Mouse (Mus musculus) thymus, postnatal 0 days (tissue): ENCODE measurements at regions not wholly inside any gene's neighbourhood (a gene's known extent, or its start where the extent isn't known, plus 50 kb on each side); places are given as distances from the start of the nearest gene placed in this dataset.
A peak's percentile ranks its signal among the peaks of the same experiment; 100 is the strongest.

ENCODE experiments used
- DNase-seq: peaks from one replicate; pipeline ENCODE4 v3.0.0-alpha.2; 2015; ENCODE audit warnings: low spot score

DNA sequence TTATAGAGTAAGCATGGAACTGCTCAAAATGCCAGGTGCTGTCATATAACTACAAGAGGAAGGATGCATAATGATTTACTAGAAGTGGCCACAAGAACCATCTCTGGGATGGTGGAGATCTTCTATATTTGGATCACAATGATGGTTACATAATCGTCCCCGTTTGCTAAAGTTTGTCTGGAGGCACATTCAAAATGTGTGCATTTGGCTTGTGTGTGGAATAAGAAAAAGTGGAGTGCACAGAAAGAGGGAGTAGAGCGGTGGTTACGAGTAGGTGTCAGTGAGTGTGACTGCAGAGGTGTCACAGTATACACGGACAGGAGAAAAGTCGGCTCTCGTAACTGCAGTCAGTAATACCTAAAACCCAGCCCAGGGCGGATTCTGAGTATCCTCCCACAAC lies 238.3 kb upstream of the Cnr1 start:
- DNase-seq, result no peak

GRCm38 (mm10) chr4:33687434-33687833 lies 237.0 kb upstream of the Cnr1 start:
- no peak for DNase-seq

- no peak for DNase-seq
These were observed 231.0 kb upstream of the Cnr1 start for GRCm38 (mm10) chr4:33693441-33693840.

DNA sequence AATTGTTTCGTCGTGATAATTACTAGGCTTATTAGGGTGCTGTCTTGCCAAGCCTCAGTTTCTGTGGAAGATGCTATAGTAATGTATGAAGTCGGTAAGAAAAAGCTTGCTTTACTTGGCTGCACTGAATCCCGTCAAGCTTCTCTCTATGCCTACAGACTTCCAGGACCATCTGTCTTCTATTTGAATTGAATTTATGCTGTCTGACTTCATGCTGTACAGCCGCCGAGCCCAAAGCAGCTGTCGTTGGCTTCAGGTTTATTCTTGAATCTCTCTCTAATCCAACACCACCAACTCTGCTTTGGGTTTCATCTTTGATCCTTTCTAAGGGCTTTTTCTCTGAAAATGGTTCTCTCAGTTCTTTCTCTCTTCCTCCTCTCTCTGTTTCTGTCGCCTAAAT lies 227.4 kb upstream of the Cnr1 start:
- DNase-seq, result no peak

DNA sequence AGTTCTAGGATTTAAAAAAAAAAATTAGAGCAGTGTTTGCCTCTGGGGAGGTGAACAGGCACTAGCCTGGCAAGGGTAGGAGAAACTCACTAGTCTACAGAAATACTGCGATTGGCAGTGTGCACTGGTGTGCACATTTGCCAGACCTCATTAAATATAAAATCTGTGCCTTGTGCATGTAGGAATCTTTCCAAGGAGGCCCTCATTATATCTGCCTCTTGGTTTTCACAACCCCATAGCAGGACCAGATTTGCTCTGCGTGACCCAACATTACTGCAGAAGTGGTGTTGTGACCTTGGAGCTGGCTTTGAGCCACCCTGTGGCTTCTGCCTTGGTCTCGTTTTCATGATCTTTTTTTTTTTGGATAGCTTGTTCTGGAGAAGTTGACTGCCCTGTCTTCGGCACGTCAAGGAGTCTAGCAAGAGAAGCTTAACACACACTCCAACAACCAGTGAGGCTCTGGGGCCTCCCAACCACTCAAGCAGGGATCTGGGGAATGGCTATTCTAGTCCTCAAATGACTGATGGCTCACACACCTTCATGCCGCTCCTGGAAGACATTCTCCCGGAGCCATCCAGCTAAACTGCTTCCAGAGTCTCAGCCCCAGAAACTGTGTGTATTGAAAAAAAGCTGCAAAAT lies 222.2 kb upstream of the Cnr1 start:
- DNase-seq, result no peak

DNA sequence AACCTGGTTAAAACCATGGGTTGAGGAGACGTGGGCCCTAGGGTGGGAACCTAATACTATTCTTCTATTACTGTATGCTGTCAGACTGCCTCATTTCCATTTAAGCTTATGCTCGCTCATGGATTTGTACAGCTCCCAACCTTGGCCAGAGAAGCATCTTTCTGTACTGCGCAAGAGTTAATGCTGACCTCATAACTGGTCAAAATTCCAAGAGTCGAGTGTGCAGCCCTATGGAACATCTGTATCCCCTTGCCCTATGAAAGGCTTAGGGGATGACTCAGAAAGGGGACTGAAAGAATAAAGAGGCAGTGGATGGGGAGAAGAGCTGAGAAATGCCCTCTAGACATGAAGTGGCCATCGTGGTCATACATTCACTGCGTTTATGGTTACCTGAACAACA lies 218.7 kb upstream of the Cnr1 start:
- no peak for DNase-seq

DNA sequence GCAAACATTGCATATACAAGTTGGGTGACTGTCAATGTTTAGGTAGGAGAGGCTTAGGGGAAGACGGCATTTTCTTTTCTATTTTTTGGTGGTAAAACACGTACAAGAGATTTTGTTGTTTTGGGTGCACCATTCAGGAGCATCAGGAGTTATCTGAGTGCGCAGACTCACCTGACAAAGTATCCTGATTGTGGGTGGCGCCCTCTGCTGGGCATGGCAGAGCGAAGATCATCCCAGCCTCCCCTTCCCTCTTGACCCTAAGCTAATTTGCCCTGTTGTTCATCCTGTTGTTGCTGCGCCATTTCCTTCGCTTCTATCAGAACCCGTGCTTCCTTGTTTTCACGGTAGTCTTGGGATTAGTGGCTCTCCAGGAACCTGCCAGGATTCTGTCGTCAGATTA lies 217.6 kb upstream of the Cnr1 start:
- DNase-seq, result peak; percentile 33

GRCm38 (mm10) chr4:33716475-33717117 lies 207.8 kb upstream of the Cnr1 start:
- no peak for DNase-seq

DNA sequence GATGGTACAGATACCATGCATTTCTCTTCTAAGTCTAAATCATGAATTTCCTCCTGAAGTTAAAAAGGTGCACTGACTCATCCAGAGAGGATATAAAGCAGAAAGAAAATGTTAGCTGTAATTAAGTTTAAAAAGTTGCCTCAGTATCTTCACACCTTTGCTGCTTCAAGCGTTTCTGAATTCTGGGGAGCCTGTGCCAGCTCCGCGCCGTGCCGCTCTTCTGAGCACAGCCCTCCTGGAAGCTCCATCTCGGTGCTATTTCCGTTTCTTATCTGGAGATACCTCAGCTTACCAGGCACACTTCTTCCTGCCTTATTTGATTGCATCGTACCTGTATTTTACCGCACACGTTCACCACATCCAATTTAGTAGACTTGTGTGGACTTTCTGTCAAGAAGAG lies 203.4 kb upstream of the Cnr1 start:
- DNase-seq, result no peak

- DNase-seq, result no peak
These were observed 202.4 kb upstream of the Cnr1 start for GRCm38 (mm10) chr4:33721971-33722370.

- no peak for DNase-seq
These were observed 192.6 kb upstream of the Cnr1 start for GRCm38 (mm10) chr4:33731837-33732236.

DNA sequence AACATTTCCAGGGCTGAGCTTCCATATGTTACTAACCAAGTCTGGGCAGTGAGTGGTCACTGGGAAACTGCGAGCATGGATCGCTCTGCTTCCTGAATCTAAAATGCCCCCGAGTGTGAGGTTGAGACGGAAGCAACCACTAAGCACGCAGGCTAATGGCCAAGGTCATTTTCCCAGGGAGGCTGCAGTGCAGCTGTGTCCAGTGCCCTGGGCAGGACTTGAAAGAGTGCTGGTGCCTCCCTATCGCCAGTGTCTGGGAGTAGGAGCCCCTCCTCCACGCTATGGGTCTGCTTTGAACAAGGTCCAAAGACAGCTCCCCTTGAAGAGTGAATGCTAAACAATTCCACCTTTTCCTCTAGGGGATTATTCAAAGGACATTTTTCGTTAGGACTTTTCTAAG lies 189.5 kb upstream of the Cnr1 start:
- DNase-seq, result no peak

DNA sequence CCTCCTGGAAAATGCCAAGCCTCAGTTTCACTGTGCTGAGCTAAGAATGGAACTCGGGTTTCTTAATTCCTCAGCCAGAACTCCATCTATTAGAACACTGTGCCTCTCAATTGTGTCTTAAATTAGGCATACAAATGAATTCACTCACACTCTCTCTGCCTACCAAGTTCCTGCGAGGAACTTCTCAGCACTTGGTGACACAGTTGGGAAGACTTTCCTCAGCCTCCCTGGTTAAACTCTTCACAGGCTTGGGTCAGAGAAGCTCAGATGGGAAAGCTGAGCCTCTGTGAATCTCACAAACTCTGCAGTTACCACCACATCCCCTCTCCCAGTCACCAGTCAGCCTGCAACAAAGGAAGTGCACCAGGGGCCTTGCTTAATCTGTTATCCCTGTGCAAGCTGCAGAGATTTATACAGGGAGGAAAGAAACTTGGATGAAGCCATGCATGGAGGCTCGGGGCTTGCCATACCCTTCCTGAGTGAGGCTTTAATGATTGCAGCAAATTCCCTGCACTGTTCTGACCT lies 188.9 kb upstream of the Cnr1 start:
- DNase-seq, result no peak

- DNase-seq, result no peak
These were observed 188.2 kb upstream of the Cnr1 start for GRCm38 (mm10) chr4:33736061-33736701.

DNA sequence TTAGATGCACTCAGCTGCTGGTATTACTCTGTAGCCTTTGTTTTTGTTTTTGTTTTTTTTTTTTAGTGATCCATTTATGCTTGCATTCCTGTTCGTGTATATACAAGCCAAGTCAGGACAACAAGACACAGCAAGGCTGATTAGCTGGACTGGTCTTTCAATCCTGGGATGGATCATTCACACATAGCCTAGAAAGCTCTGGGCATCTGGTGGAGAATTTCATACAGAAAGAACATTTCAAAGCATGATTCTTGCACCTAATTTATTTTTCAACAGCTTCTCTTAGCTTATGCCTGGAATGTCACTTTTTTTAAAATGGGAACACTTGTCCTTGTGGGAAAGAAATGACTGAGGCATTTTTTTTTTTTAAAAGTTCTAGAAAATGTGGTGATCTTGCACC lies 187.1 kb upstream of the Cnr1 start:
- no peak for DNase-seq

DNA sequence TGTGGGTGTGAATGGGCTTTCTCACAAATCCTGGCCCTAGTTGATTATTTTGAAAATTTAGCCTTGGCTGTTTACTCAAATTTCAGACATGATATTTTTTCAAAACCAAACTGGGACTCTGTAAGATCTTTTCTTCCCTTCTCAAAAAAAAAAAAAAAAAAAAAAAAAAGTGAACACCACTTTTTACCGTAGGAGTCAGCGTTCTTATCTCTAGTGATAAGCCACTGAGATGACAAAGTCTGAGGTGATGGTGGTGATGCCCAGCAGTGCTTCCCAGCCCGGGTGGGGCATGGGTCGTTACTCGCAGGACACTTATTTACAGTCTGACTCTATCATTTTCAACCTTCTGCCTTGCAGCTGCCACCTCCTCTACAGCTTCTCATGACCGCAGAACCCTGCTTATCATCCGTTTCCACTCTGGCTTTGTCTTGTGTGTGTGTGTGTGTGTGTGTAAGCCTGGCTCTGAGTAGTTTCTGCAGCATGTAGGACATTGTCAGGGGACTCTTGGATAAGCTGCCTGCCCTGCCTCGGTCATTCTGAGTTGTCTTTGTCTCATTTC lies 186.5 kb upstream of the Cnr1 start:
- DNase-seq, result no peak

DNA sequence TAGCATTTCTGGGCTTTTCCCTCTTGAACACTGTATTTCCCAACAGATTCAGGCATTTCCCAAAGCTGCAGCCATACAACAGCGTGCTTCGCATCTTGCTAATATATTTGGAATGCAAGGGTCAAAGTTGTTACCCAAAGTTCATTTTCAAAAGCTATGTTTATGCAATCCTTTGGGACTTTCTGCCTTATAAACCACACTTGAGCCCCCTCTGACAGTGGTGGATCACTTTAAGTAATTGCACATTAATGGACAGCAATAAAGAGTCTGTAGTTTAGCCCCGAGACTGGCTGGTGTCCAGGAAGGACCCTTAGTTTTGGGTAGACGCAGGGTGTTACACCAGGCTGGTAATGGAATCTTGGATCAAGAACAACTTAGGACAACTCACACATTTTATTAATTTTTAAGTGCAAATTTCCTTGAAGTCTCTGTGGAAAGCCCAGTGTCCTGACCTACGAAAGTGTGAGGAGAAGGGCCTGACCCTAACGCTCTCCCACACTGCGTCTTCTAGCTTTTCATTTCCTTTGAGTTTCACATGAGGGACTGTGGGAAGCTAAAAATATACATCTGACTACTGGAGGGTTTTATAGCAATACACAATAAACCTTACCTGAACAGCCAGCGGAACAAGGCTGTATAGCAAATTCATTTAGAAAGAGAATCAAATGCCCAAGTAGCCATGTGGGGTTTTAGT lies 185.0 kb upstream of the Cnr1 start:
- no peak for DNase-seq

GRCm38 (mm10) chr4:33740982-33741381 lies 183.4 kb upstream of the Cnr1 start:
- DNase-seq, result no peak

DNA sequence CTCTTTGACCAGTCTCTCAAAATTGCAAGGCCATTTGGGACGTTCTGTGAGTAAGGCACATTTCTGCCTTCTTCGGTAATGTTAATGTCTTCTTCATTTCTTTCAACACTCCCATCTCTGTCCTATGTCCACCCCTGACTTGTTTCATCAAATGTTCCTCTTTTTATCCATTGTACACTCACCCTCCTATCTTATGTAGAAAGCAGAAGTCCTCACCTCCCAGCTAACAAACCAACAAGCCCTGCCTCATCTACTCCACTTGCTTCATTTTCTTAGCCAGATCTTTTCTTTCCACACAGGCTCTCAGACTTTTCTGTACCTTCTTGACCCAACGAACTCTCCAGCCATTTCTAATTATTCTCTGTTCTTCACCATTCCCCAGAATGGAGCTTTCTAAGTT lies 179.2 kb upstream of the Cnr1 start:
- no peak for DNase-seq

DNA sequence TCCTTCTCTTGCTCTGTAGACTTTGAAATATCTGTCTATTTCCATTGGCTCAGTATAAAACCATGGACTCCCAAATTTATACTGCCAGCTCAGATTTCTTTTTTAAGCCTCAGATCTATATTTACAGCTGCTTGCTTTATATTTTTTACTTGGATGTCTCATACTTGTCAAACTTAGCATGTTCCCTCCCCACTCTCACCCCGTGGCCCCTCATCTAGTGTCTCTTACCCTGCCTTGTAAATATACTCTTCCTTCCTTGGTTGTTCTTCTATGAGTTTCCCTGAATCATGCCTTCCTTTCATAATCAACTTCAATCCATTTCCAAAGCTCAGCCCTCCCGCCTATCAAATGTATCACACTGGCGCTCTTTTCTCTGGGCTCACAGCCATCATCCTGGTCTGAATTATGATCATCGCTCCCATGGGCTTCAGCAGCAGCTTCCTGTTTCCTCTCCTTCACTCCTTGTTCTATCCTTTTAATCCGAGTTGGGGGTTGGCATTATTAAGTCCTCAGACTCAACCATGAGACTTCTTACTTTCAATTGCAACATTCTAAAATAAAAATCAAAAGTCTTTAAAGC lies 177.0 kb upstream of the Cnr1 start:
- no peak for DNase-seq

- no peak for DNase-seq
These were observed 156.7 kb upstream of the Cnr1 start for GRCm38 (mm10) chr4:33767721-33768120.

DNA sequence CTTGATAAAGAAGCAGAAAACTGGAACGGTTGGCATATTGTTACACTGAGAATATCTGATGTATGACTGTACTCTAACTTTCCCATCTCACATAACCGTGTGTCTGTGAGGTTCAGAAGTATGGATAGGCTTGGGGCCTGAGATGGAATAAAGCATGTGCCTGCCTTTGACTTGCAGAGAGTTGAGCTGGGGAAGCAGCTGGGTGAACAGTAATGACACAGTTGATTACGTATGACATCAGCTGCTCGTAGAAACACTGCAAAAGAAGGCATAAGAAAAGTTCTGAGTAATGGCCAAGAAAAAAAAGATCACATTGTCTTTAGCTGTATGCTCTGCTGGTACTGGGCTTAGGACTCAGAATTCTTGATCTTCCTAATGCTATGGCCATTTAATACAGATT lies 138.4 kb upstream of the Cnr1 start:
- DNase-seq, result no peak
